Mouse (Mus musculus) ES-E14 (cell line): ENCODE measurements at regions not wholly inside any gene's neighbourhood (a gene's known extent, or its start where the extent isn't known, plus 50 kb on each side); places are given as distances from the start of the nearest gene placed in this dataset.

ENCODE experiments used
- DNase-seq: peaks from one replicate; pipeline ENCODE4 v3.0.0-alpha.2; 2013; ENCODE audit warnings: low read depth, low spot score
- H3K27ac ChIP-seq: 2 replicates; pipeline ENCODE4 v1.5.1; 2012; ENCODE audit warnings: low read depth, mild to moderate bottlenecking, low read length, moderate library complexity, mixed read lengths; ENCODE audit not compliant: poor library complexity, insufficient read depth, severe bottlenecking
- H3K36me3 ChIP-seq: 2 replicates; pipeline ENCODE4 v1.6.1; 2012; ENCODE audit warnings: mild to moderate bottlenecking, low read length, moderate library complexity, mixed read lengths; ENCODE audit not compliant: control insufficient read depth, poor library complexity, insufficient read depth, severe bottlenecking
- H3K4me1 ChIP-seq, 2 experiments: fragments of 150-350 bp in 1 of 2; sonication (generic) in 1 of 2; 2 replicates each; pipeline ENCODE4 v1.6.1; 2012; ENCODE audit warnings: low read length in 2 of 2, mild to moderate bottlenecking in 1 of 2, mixed read lengths in 1 of 2; ENCODE audit not compliant: control insufficient read depth in 2 of 2, insufficient read depth in 2 of 2, poor library complexity in 1 of 2
- H3K4me3 ChIP-seq, 2 experiments: fragments of 150-350 bp in 1 of 2; sonication (generic) in 1 of 2; 2 replicates each; pipeline ENCODE4 v1.5.1; 2012; ENCODE audit warnings: low read length in 2 of 2, low read depth in 1 of 2, mild to moderate bottlenecking in 1 of 2, mixed read lengths in 1 of 2; ENCODE audit not compliant: insufficient read depth in 1 of 2, poor library complexity in 1 of 2, severe bottlenecking in 1 of 2
- H3K9ac ChIP-seq: 2 replicates; pipeline ENCODE4 v1.6.1; 2012; ENCODE audit warnings: low read depth, mild to moderate bottlenecking, low read length, mixed read lengths; ENCODE audit not compliant: poor library complexity, insufficient read depth, severe bottlenecking
- H3K9me3 ChIP-seq: fragments of 150-350 bp; sonication (generic); 2 replicates; pipeline ENCODE4 v1.6.1; 2012; ENCODE audit warnings: low read depth, mild to moderate bottlenecking, low read length; ENCODE audit not compliant: control insufficient read depth, insufficient read depth
- CHD2 ChIP-seq: IDR thresholded peaks from 2 replicates; pipeline ENCODE4 v1.6.1; 2014; ENCODE audit warnings: mild to moderate bottlenecking, low read depth, low read length, inconsistent platforms
- HCFC1 ChIP-seq: IDR thresholded peaks from 2 replicates; pipeline ENCODE4 v1.6.1; 2012; ENCODE audit warnings: low read length, inconsistent platforms, borderline replicate concordance; ENCODE audit not compliant: insufficient read depth
- MAFK ChIP-seq: IDR thresholded peaks from 2 replicates; pipeline ENCODE4 v1.6.1; 2014; ENCODE audit warnings: mild to moderate bottlenecking, low read depth, low read length, inconsistent platforms; ENCODE audit not compliant: insufficient read depth
- ZC3H11A ChIP-seq: IDR thresholded peaks from 2 replicates; pipeline ENCODE4 v1.6.1; 2012; ENCODE audit warnings: low read depth, mild to moderate bottlenecking, inconsistent platforms, low read length, borderline replicate concordance
- ZNF384 ChIP-seq: IDR thresholded peaks from 2 replicates; pipeline ENCODE4 v1.6.1; 2012; ENCODE audit warnings: low read depth, low read length, inconsistent platforms
- in situ Hi-C, 2 experiments: fragments of 600-800 bp; cut with MboI; formaldehyde crosslinking; loops; one replicate each; pipeline ENCODE4 v1.15.1; 2025; ENCODE audit warnings: low sequenced_read_pairs in 2 of 2, inconsistent platforms in 1 of 2; ENCODE audit not compliant: unreplicated experiment in 2 of 2

DNA sequence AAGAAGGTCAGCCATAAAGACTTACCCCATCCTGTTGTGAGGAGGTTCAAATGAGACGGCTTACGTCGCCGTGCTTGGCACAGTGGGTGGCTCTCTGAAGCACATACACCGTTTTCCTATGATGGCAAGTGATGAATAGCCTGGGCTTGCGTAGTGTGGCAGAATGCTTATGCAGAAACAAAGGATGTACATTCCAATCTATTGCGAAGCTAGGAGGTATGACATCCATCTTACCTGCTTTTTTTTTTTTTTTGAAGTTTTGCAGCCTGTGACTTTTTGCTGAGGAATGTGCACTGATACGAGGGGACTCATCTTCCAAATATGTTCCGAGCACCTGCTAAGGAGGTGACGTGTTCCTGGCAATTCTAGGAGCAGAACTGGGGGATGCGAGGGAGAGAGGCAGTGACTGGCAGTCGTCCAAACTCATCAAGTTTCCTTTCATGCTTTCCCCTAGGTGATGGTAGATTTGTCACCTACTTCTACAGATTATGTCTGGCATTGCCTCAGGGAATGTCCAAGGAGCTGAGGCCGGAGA, 61.1 kb upstream of the Smndc1 start:
- in situ Hi-C loops, result no loop called here
- Histone ChIP-seq H3K36me3 (peaks cover 3% of the 10 kb centered on the region; the same call in 1 of the 2 replicates), H3K4me1 (peaks cover 5% of the 10 kb centered on the region in 2 experiments; a peak in 3 of 4 replicates), H3K9ac (no peak overlapping the region), H3K27ac (no peak overlapping the region), H3K4me3 (no peak overlapping the region), H3K9me3 (no peaks in the 10 kb centered on the region)
- no peak for DNase-seq
- no peak for TF ChIP-seq HCFC1
- peak; percentile 55 for TF ChIP-seq ZNF384

DNA sequence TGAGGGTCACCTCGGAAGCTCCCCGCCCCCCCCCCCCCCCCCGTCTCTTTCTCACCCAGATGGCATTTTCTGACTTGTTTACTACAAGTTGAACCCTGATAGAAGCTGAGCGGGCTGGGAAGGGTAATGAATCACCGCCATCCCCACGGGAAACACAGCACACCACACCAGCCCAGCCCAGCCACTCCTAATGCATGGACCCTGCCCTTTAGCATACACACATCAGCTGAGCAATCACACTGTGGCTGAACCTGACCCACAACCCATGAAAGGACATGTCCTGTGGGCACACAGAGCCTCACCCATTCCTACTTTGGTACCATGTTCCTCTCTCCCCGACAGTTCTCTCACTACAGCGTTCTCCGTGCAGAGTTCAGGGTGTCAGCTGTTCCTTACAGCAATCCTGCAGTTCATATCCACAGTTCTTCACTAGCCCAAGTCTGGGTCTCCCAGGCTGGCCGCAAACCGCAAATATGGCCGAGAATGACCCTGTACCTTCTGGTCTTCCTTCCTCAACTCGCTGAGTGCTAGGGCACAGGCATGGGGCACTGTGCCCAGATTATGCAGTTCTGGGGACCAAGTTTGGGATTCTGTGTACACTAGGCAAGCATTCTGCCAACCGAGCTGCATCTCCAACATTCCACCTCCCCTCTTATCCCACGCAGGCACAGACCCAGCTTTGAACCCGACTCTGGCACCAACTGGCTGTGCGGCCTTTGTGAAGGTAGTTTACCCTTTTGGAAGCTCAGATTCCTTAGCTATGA, 60.4 kb upstream of the Smndc1 start:
- in situ Hi-C loops, result no loop called here
- Histone ChIP-seq H3K27ac (no peak overlapping the region), H3K4me1 (peaks cover 5 to 10% of the 10 kb centered on the region in 2 experiments; a peak in 3 of 4 replicates), H3K4me3 (no peak overlapping the region), H3K9ac (no peak overlapping the region), H3K36me3 (peaks cover 3% of the 10 kb centered on the region; the same call in 1 of the 2 replicates), H3K9me3 (no peaks in the 10 kb centered on the region)
- no peak for TF ChIP-seq CHD2
- DNase-seq, result no peak

GRCm38 (mm10) chr19:53449137-53449783, 58.9 kb upstream of the Smndc1 start:
- no peak overlapping the region for H3K9ac ChIP-seq
- H3K36me3 ChIP-seq, result peaks cover 3% of the 10 kb centered on the region; the same call in 1 of the 2 replicates
- no peak for TF ChIP-seq ZNF384
- peak; percentile 95 for TF ChIP-seq MAFK
- no peak for TF ChIP-seq ZC3H11A

DNA sequence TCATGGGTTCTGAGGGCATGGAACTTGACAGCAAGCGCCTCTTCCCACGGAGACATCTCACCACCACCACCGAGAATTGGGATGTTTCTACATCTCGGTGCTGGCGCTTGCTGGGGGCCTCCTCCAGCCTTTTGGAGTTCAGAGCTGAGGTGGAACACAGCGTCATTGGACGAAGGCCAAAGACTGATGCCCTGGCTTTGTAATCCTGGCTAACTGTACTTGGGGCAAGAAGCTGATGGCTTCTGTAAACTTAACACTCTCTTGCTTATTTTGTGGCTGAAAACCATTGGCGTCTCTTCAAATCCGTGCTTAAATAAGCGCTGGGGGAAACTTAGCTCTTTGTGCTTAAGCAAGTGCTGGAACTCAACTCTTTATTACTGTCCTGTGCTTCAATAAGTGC, 57.8 kb upstream of the Smndc1 start:
- no peak for TF ChIP-seq ZC3H11A
- TF ChIP-seq HCFC1, result no peak
- in situ Hi-C loops, result no loop called here
- Histone ChIP-seq H3K4me1 (peaks cover 5 to 15% of the 10 kb centered on the region in 2 experiments; a peak in 3 of 4 replicates), H3K4me3 (no peak overlapping the region), H3K36me3 (peaks cover 3% of the 10 kb centered on the region; the same call in 1 of the 2 replicates), H3K9me3 (no peaks in the 10 kb centered on the region), H3K27ac (no peak overlapping the region), H3K9ac (no peak overlapping the region)
- DNase-seq, result no peak

More at GRCm38 (mm10) chr19:53449137-53449783, 58.9 kb upstream of the Smndc1 start:
- Histone ChIP-seq H3K4me1 (peaks cover 5 to 13% of the 10 kb centered on the region in 2 experiments; a peak in 3 of 4 replicates), H3K4me3 (no peak overlapping the region), H3K27ac (peak overlapping the region; percentile 90), H3K9me3 (no peaks in the 10 kb centered on the region)
- in situ Hi-C loops, result no loop called here
- no peak for DNase-seq

GRCm38 (mm10) chr19:53447754-53448153, 57.4 kb upstream of the Smndc1 start:
- peaks cover 8 to 16% of the 10 kb centered on the region in 2 experiments for H3K4me1 ChIP-seq
- H3K4me3 ChIP-seq, result no peak overlapping the region
- in situ Hi-C loops, result no loop called here

More at GRCm38 (mm10) chr19:53447754-53448153, 57.4 kb upstream of the Smndc1 start:
- Histone ChIP-seq H3K36me3 (peaks cover 3% of the 10 kb centered on the region; the same call in 1 of the 2 replicates), H3K27ac (no peak overlapping the region), H3K9ac (no peak overlapping the region), H3K9me3 (no peaks in the 10 kb centered on the region)
- no peak for DNase-seq
- TF ChIP-seq CHD2, result no peak
- TF ChIP-seq ZC3H11A, result no peak
- no peak for TF ChIP-seq ZNF384
- no peak for TF ChIP-seq MAFK
- TF ChIP-seq HCFC1, result no peak
